ENCODE assay signal across 8 mouse cellular contexts in genomic region chr17:45555452-45556106, GRCm38 (mm10). TPM values are rescaled to one million over a fixed set of nuclear protein-coding genes. Genes with fewer than 3 reads are reported as not detected.
A peak's percentile ranks its signal among the peaks of the same experiment; 100 is the strongest.
DNase-seq lines count a peak whose midpoint lies in the region; ATAC-seq and TF ChIP-seq lines count a peak whose summit lies in the region.

Gene Nfkbie, plus strand, starts transcription at chr17:45555703.

- H3K4me1 ChIP-seq in E14TG2a.4 (replicated peaks; ENCODE audit: low read depth, low read length): peaks cover 66% of the 10 kb centered on the region
- H3K4me1 ChIP-seq in forebrain, embryonic 13.5 days: peaks cover 28% of the 10 kb centered on the region
- H3K4me1 ChIP-seq in lung, adult 2 months (ENCODE audit: control insufficient read depth, insufficient read depth, low read length): peaks cover 2% of the 10 kb centered on the region; the same call in 1 of the 2 replicates
- H3K4me1 ChIP-seq in neural tube, embryonic 15.5 days: peaks cover 21% of the 10 kb centered on the region

- DNase-seq in heart, postnatal 10 days: peak; percentile 95
- DNase-seq in layer of hippocampus, adult 11-12 months (ENCODE audit: low spot score): peak; percentile 89
- DNase-seq in lung, adult 2 months: peak; percentile 96
- peak; percentile 92 for DNase-seq in testis, postnatal 14 days (ENCODE audit: low spot score)

- WGBS in forebrain, embryonic 13.5 days: under 1% methylated on average over 44 of the region's 45 CpGs
- under 1% methylated on average over 45 of the region's 45 CpGs for WGBS in lung, adult 2 months
- WGBS in neural tube, embryonic 15.5 days: under 1% methylated on average over 45 of the region's 45 CpGs

- H3K9ac ChIP-seq in forebrain, embryonic 13.5 days: peak within 1 kb of the TSS; percentile 75
- peak within 1 kb of the TSS; percentile 74 for H3K9ac ChIP-seq in neural tube, embryonic 15.5 days (replicated peaks)

- ATAC-seq in cerebellum, adult (ENCODE audit: insufficient number of reproducible peaks, low FRiP score, low TSS enrichment): peak; percentile 28
- peak; percentile 75 for ATAC-seq in forebrain, embryonic 13.5 days
- peak; percentile 68 for ATAC-seq in neural tube, embryonic 15.5 days (ENCODE audit: low FRiP score)

- H3K4me2 ChIP-seq in forebrain, embryonic 13.5 days: peak within 1 kb of the TSS; percentile 86
- peak within 1 kb of the TSS; percentile 99 for H3K4me2 ChIP-seq in neural tube, embryonic 15.5 days

- TF ChIP-seq CTCF in E14TG2a.4 (conservative IDR thresholded peaks at IDR 0.05; ENCODE audit: low read length): no peak
- no peak for TF ChIP-seq CTCF in lung, adult 2 months (IDR thresholded peaks at IDR 0.05; ENCODE audit: insufficient read depth, low read length)

- no peak within 1 kb of the TSS for H3K27ac ChIP-seq in forebrain, embryonic 13.5 days
- H3K27ac ChIP-seq in neural tube, embryonic 15.5 days (replicated peaks): 0 out of 2 replicates have a peak within 1 kb of the TSS, but pooled peaks have one; percentile 29

- H3K36me3 ChIP-seq in E14TG2a.4 (ENCODE audit: insufficient read depth, low read length): peaks cover 18% of the 10 kb centered on the region
- H3K36me3 ChIP-seq in forebrain, embryonic 13.5 days (ENCODE audit: poor library complexity, severe bottlenecking): no peaks in the 10 kb centered on the region
- H3K36me3 ChIP-seq in neural tube, embryonic 15.5 days: no peaks in the 10 kb centered on the region

- H3K4me3 ChIP-seq in E14TG2a.4 (replicated peaks; ENCODE audit: low read length): peak within 1 kb of the TSS; percentile 92
- peak within 1 kb of the TSS; percentile 71 for H3K4me3 ChIP-seq in forebrain, embryonic 13.5 days
- H3K4me3 ChIP-seq in lung, adult 2 months (replicated peaks; ENCODE audit: extremely low read depth, low read depth, low read length): peak within 1 kb of the TSS; percentile 79
- H3K4me3 ChIP-seq in neural tube, embryonic 15.5 days (replicated peaks): peak within 1 kb of the TSS; percentile 64

- TF ChIP-seq POLR2A in lung, adult 2 months (IDR thresholded peaks at IDR 0.05; ENCODE audit: borderline replicate concordance, extremely low read depth, low read depth, low read length): peak; percentile 68; the same call in 1 of the 2 replicates

- H3K27me3 ChIP-seq in E14TG2a.4 (ENCODE audit: insufficient read depth, low read length): peaks cover 26% of the 10 kb centered on the region
- peaks cover 19% of the 10 kb centered on the region for H3K27me3 ChIP-seq in forebrain, embryonic 13.5 days
- H3K27me3 ChIP-seq in neural tube, embryonic 15.5 days (replicated peaks): peaks cover 16% of the 10 kb centered on the region

- H3K9me3 ChIP-seq in E14TG2a.4 (ENCODE audit: low read length): no peaks in the 10 kb centered on the region
- no peaks in the 10 kb centered on the region for H3K9me3 ChIP-seq in forebrain, embryonic 13.5 days (replicated peaks)
- H3K9me3 ChIP-seq in neural tube, embryonic 15.5 days (replicated peaks): no peaks in the 10 kb centered on the region

- intact Hi-C loops in heart, postnatal 10 days (cut with DNase I): no loop called here

RNA-seq across cellular contexts. Expression of gene Nfkbie, which starts in this region (rescaled TPM):
- 5.1 TPM in 2 replicates for polyA plus RNA-seq in forebrain, embryonic 13.5 days (2015; fragmentation: Nextera tagmentation; extraction: Ambion mirVana)
- 1 to 10 TPM; 1.8 to 2.7 TPM for total RNA-seq in heart, postnatal 10 days (2021)
- polyA plus RNA-seq in lung, adult 2 months (2012; rRNA removed): 7.2 and 7.8 TPM in 2 replicates
- 4.8 and 10.1 TPM in 2 replicates for polyA plus RNA-seq in neural tube, embryonic 15.5 days (2015; fragmentation: Nextera tagmentation; extraction: Ambion mirVana)
